Mouse (Mus musculus): ENCODE measurements around the gene Map2k3.

- TF ChIP-seq GATA1 (IDR thresholded peaks at IDR 0.05; ENCODE audit: low read length) = no peak
- TF ChIP-seq TAL1 (IDR thresholded peaks at IDR 0.05; ENCODE audit: low read length) = no peak
Observed at GRCm38 (mm10) chr11:60940501-60940900, 8.7 kb downstream of the Map2k3 start.

Data from erythroblast, embryonic 14.5 days (primary cell).